Mouse (Mus musculus) embryonic fibroblast, embryonic 13.5 days (primary cell): Measurements from ENCODE around the gene Slc25a26.

Source experiments
- CTCF ChIP-seq: IDR thresholded peaks from 2 replicates; pipeline ENCODE4 v1.5.1; 2011; ENCODE audit warnings: mild to moderate bottlenecking, control low read depth, low read length, moderate library complexity, borderline replicate concordance; ENCODE audit not compliant: insufficient read depth
- POLR2A ChIP-seq: IDR thresholded peaks from 2 replicates; pipeline ENCODE4 v1.6.1; 2011; ENCODE audit warnings: low read depth, mild to moderate bottlenecking, control low read depth, low read length, moderate library complexity

DNA sequence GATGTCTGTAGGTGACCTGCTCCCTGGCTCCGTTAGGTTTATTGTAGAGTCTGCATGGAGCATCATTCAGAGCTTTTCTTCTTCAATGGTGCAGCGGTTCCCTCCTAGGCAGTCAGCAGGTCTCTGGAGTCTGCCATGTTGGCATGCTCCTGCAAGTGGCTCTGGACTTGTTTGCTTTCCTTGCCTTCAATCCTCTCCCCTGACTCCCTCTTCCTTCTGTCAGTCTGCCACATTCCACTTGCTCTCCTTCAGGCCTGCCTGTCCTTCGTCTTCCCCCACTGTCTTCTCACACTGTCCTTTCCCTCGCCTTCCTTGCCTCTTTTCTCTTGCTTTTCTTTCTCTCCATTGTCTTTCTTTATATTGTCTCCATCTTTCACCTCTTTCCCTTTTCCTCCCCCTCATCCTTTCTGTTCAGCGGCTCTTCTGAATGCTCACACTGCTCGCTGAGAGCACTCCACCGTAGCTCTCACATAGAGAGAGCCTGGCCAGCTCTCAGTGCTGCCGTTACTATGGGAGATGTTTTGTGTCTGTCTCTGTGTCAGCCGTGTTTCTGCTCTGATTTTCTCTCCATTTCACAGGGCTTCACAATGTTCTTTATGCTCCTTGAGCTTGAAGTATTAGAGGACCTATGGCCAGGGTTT, 75.5 kb downstream of the Slc25a26 start:
- no peak for TF ChIP-seq POLR2A
- TF ChIP-seq CTCF, result no peak
